Mouse (Mus musculus): ENCODE data around the gene Rhbg. TPM values are rescaled to one million over a fixed set of nuclear protein-coding genes. Genes with fewer than 3 reads are reported as not detected.
"Not testable (repeated sequence)": the region's sequence is repeated elsewhere in the genome, so short reads cannot be mapped to it uniquely, and the experiment has no call there.

Rhbg gene
- not detected for total RNA-seq (2022)

GRCm38 (mm10) chr3:88254268-88254926 is at the start of gene Rhbg:
Gene Rhbg, minus strand, starts transcription at chr3:88254709.
- DNase-seq (ENCODE audit: low spot score in 2 of 2), result peak in 1 of 2 experiments; percentile 46

- DNase-seq (ENCODE audit: low spot score in 2 of 2), result no peak
These were observed 44.7 kb upstream of the Rhbg start for GRCm38 (mm10) chr3:88299172-88299571.

GRCm38 (mm10) chr3:88297321-88297851 is 42.9 kb upstream of the Rhbg start:
- DNase-seq (ENCODE audit: low spot score in 2 of 2), result no peak

GRCm38 (mm10) chr3:88296561-88297318 is 42.2 kb upstream of the Rhbg start, which contains the start of the genes Tsacc and Cct3:
Gene Tsacc, minus strand, starts transcription at chr3:88296999.
Gene Cct3, plus strand, starts transcription at chr3:88297116.
- peak; percentile 91 to 96 for DNase-seq (ENCODE audit: low spot score in 2 of 2)

GRCm38 (mm10) chr3:88296110-88296560 is 41.6 kb upstream of the Rhbg start:
- DNase-seq (ENCODE audit: low spot score in 2 of 2), result no peak

GRCm38 (mm10) chr3:88295272-88295671 is 40.8 kb upstream of the Rhbg start:
- not testable (repeated sequence) for DNase-seq (ENCODE audit: low spot score in 2 of 2)

GRCm38 (mm10) chr3:88291970-88292369 is 37.5 kb upstream of the Rhbg start:
- DNase-seq (ENCODE audit: low spot score in 2 of 2), result no peak

GRCm38 (mm10) chr3:88288133-88288713 is 33.7 kb upstream of the Rhbg start:
- not testable (repeated sequence) for DNase-seq (ENCODE audit: low spot score in 2 of 2)

GRCm38 (mm10) chr3:88287110-88287509 is 32.6 kb upstream of the Rhbg start, which contains the start of gene Gm38392:
Gene Gm38392, minus strand, starts transcription at chr3:88287210.
- DNase-seq (ENCODE audit: low spot score in 2 of 2), result no peak

GRCm38 (mm10) chr3:88285565-88285895 is 31.0 kb upstream of the Rhbg start:
- not testable (repeated sequence) for DNase-seq (ENCODE audit: low spot score in 2 of 2)

- not testable (repeated sequence) for DNase-seq (ENCODE audit: low spot score in 2 of 2)
These were observed 30.5 kb upstream of the Rhbg start for GRCm38 (mm10) chr3:88284815-88285564.

- DNase-seq (ENCODE audit: low spot score in 2 of 2), result not testable (repeated sequence)
These were observed 26.8 kb upstream of the Rhbg start for GRCm38 (mm10) chr3:88281141-88281916.

GRCm38 (mm10) chr3:88280035-88280434 is 25.5 kb upstream of the Rhbg start:
- DNase-seq (ENCODE audit: low spot score in 2 of 2), result no peak

GRCm38 (mm10) chr3:88276529-88277143 is 22.1 kb upstream of the Rhbg start:
- no peak for DNase-seq (ENCODE audit: low spot score in 2 of 2)

GRCm38 (mm10) chr3:88276121-88276520 is 21.6 kb upstream of the Rhbg start:
- no peak for DNase-seq (ENCODE audit: low spot score in 2 of 2)

- no peak for DNase-seq (ENCODE audit: low spot score in 2 of 2)
These were observed 19.5 kb upstream of the Rhbg start for GRCm38 (mm10) chr3:88274002-88274401.

GRCm38 (mm10) chr3:88271859-88272258 is 17.4 kb upstream of the Rhbg start:
- no peak for DNase-seq (ENCODE audit: low spot score in 2 of 2)

GRCm38 (mm10) chr3:88271298-88271697 is 16.8 kb upstream of the Rhbg start:
- not testable (repeated sequence) for DNase-seq (ENCODE audit: low spot score in 2 of 2)

- DNase-seq (ENCODE audit: low spot score in 2 of 2), result no peak
These were observed 14.5 kb upstream of the Rhbg start for GRCm38 (mm10) chr3:88268991-88269390.

GRCm38 (mm10) chr3:88268014-88268413 is 13.5 kb upstream of the Rhbg start:
- not testable (repeated sequence) for DNase-seq (ENCODE audit: low spot score in 2 of 2)

Data from gastrocnemius, adult 8-10 months (tissue).